Mouse (Mus musculus): ENCODE results near the gene Lmbrd2.

- TF ChIP-seq CTCF (IDR thresholded peaks at IDR 0.05; ENCODE audit: borderline replicate concordance, control insufficient read depth, extremely low read depth, insufficient read depth, low read length, poor library complexity) (no peak), POLR2A (IDR thresholded peaks at IDR 0.05; ENCODE audit: control insufficient read depth, extremely low read depth, insufficient read depth, low read length, poor library complexity) (no peak)
Observed at GRCm38 (mm10) chr15:9132693-9133443, 7.5 kb upstream of the Lmbrd2 start.

All from thymus, adult 2 months (tissue).